Mouse (Mus musculus): Measurements from ENCODE around the gene Ranbp17.

DNA sequence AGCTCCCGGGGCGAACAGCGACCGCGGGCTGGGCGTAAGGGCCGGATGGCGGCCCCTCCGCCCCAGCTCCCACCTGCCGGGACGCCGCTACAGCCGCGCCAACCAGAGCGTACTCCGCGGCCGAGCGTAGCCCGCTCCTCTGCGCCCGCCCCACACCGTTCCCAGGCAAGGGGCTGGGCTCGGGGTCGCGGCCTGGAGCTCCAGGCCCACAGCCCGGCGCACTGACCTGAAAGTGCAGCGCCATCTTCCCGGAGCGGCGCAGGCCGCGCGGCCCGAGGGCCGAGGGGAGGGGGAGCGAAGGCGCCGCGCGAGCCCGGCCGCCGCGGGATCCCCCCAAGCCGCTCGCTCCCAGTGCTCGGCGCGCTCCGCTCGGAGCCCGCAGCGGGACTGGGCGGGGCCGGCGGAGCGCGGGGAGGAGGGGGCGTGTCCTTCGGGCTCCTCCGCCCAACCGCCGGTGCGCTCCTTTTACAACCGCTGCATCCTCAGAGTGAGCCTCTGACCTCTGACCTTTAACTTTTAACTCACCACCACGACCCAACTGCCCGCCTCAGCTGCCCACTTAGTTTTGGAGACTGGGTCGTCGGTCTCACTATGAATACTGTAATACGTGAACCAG, at the start of gene Ranbp17:
- TF ChIP-seq GATA1 (IDR thresholded peaks at IDR 0.05; ENCODE audit: low read length) (no peak), TAL1 (IDR thresholded peaks at IDR 0.05; ENCODE audit: low read length) (no peak)
